Mouse (Mus musculus) forebrain, embryonic 13.5 days (tissue): Measurements from ENCODE around the gene Igf2. TPM values are rescaled to one million over a fixed set of nuclear protein-coding genes. Genes with fewer than 3 reads are reported as not detected.

Experiments
- ATAC-seq: fragments of 200-750 bp; cut with Nextera tagmentation; 2 replicates; pipeline ENCODE4 v1.8.0; 2017
- H3K27ac ChIP-seq: fragments of 300-500 bp; sonication (generic); 2 replicates; pipeline ENCODE4 v1.5.1; 2015; ENCODE audit warnings: inconsistent platforms, mild to moderate bottlenecking, moderate library complexity
- H3K27me3 ChIP-seq: fragments of 300-500 bp; sonication (generic); 2 replicates; pipeline ENCODE4 v1.6.1; 2015; ENCODE audit warnings: mild to moderate bottlenecking, inconsistent platforms
- H3K36me3 ChIP-seq: fragments of 300-500 bp; sonication (generic); 2 replicates; pipeline ENCODE4 v1.6.1; 2015; ENCODE audit warnings: mild to moderate bottlenecking, inconsistent platforms; ENCODE audit not compliant: poor library complexity, severe bottlenecking
- H3K4me1 ChIP-seq: fragments of 300-500 bp; sonication (generic); 2 replicates; pipeline ENCODE4 v1.6.1; 2015; ENCODE audit warnings: inconsistent platforms
- H3K4me2 ChIP-seq: fragments of 300-500 bp; sonication (generic); 2 replicates; pipeline ENCODE4 v1.6.1; 2015; ENCODE audit warnings: inconsistent platforms, mild to moderate bottlenecking, moderate library complexity
- H3K4me3 ChIP-seq: fragments of 300-500 bp; sonication (generic); 2 replicates; pipeline ENCODE4 v1.5.1; 2015; ENCODE audit warnings: mild to moderate bottlenecking, inconsistent platforms
- H3K9ac ChIP-seq: fragments of 300-500 bp; sonication (generic); 2 replicates; pipeline ENCODE4 v1.6.1; 2015; ENCODE audit warnings: mild to moderate bottlenecking, inconsistent platforms
- H3K9me3 ChIP-seq: fragments of 300-500 bp; sonication (generic); replicated peaks from 2 replicates; pipeline ENCODE4 v1.6.1; 2016; ENCODE audit warnings: inconsistent platforms
- WGBS: fragments of 180-500 bp; shearing (Covaris S2); methylation state at CpG from one replicate; pipeline ENCODE4 v1.1.7; 2015; 5-methylcytosine and 5-hydroxymethylcytosine counted together
- polyA plus RNA-seq: library from polyadenylated mRNA; unstranded; fragments of >200 nt; fragmentation: Nextera tagmentation; extraction: Ambion mirVana; gene quantifications from 2 replicates; pipeline ENCODE4 v1.2.1, GENCODE M21; 2015

The Igf2 gene
- polyA plus RNA-seq, 1 experiment from 2014 or later, result 56.6 TPM

GRCm38 (mm10) chr7:142657821-142658614, 8.6 kb downstream of the Igf2 start:
- H3K4me2 ChIP-seq, result peak overlapping the region; percentile 60
- ATAC-seq, result no peak
- 0 out of 2 replicates have a peak overlapping the region, but pooled peaks have one; percentile 30 for H3K9ac ChIP-seq
- peaks cover 24% of the 10 kb centered on the region for H3K4me1 ChIP-seq
- H3K36me3 ChIP-seq, result no peaks in the 10 kb centered on the region
- no peaks in the 10 kb centered on the region for H3K9me3 ChIP-seq
- WGBS, result 2% methylated on average over 34 of the region's 34 CpGs
- peaks cover 98% of the 10 kb centered on the region for H3K27me3 ChIP-seq
- no peak overlapping the region for H3K27ac ChIP-seq
- H3K4me3 ChIP-seq, result peak overlapping the region; percentile 40

- Histone ChIP-seq H3K4me2 (no peak overlapping the region), H3K4me1 (peaks cover 24% of the 10 kb centered on the region), H3K36me3 (no peaks in the 10 kb centered on the region), H3K9me3 (no peaks in the 10 kb centered on the region), H3K4me3 (no peak overlapping the region), H3K27me3 (peaks cover 98% of the 10 kb centered on the region), H3K9ac (no peak overlapping the region), H3K27ac (no peak overlapping the region)
- no peak for ATAC-seq
- WGBS, result 19% methylated on average over 2 of the region's 9 CpGs
These were observed 9.2 kb downstream of the Igf2 start for GRCm38 (mm10) chr7:142657341-142657791.

GRCm38 (mm10) chr7:142656055-142656454, 10.6 kb downstream of the Igf2 start:
- Histone ChIP-seq H3K4me1 (peaks cover 24% of the 10 kb centered on the region), H3K9ac (no peak overlapping the region), H3K27ac (no peak overlapping the region), H3K9me3 (no peaks in the 10 kb centered on the region), H3K4me3 (no peak overlapping the region), H3K36me3 (no peaks in the 10 kb centered on the region), H3K4me2 (no peak overlapping the region), H3K27me3 (peaks cover 95% of the 10 kb centered on the region)
- 30% methylated on average over 4 of the region's 4 CpGs for WGBS
- no peak for ATAC-seq

GRCm38 (mm10) chr7:142655633-142656032, 11.0 kb downstream of the Igf2 start:
- H3K36me3 ChIP-seq, result no peaks in the 10 kb centered on the region
- no peak overlapping the region for H3K4me2 ChIP-seq
- no peak overlapping the region for H3K27ac ChIP-seq
- H3K9ac ChIP-seq, result no peak overlapping the region
- peaks cover 20% of the 10 kb centered on the region for H3K4me1 ChIP-seq
- no peak overlapping the region for H3K4me3 ChIP-seq
- no peak for ATAC-seq
- 8% methylated on average over 11 of the region's 11 CpGs for WGBS
- peaks cover 95% of the 10 kb centered on the region for H3K27me3 ChIP-seq
- H3K9me3 ChIP-seq, result no peaks in the 10 kb centered on the region

GRCm38 (mm10) chr7:142653726-142654125, 12.9 kb downstream of the Igf2 start:
- no peaks in the 10 kb centered on the region for H3K9me3 ChIP-seq
- peaks cover 83% of the 10 kb centered on the region for H3K27me3 ChIP-seq
- H3K9ac ChIP-seq, result no peak overlapping the region
- no peak overlapping the region for H3K4me3 ChIP-seq
- peaks cover 8% of the 10 kb centered on the region for H3K4me1 ChIP-seq
- 6% methylated on average over 18 of the region's 18 CpGs for WGBS
- no peak overlapping the region for H3K4me2 ChIP-seq
- no peak for ATAC-seq
- no peaks in the 10 kb centered on the region for H3K36me3 ChIP-seq
- H3K27ac ChIP-seq, result no peak overlapping the region

- Histone ChIP-seq H3K4me3 (no peak overlapping the region), H3K4me1 (no peaks in the 10 kb centered on the region), H3K4me2 (no peak overlapping the region), H3K9ac (no peak overlapping the region), H3K36me3 (no peaks in the 10 kb centered on the region), H3K27me3 (peaks cover 17% of the 10 kb centered on the region), H3K27ac (no peak overlapping the region), H3K9me3 (no peaks in the 10 kb centered on the region)
- WGBS, result 22% methylated on average over 6 of the region's 6 CpGs
- no peak for ATAC-seq
These were observed 19.9 kb downstream of the Igf2 start for GRCm38 (mm10) chr7:142646676-142647075.

GRCm38 (mm10) chr7:142645045-142645444, 21.6 kb downstream of the Igf2 start:
- no peak overlapping the region for H3K4me2 ChIP-seq
- 47% methylated on average over 5 of the region's 5 CpGs for WGBS
- no peak overlapping the region for H3K27ac ChIP-seq
- H3K9ac ChIP-seq, result no peak overlapping the region
- H3K27me3 ChIP-seq, result peaks cover 4% of the 10 kb centered on the region
- no peak for ATAC-seq
- no peak overlapping the region for H3K4me3 ChIP-seq
- no peaks in the 10 kb centered on the region for H3K9me3 ChIP-seq
- no peaks in the 10 kb centered on the region for H3K36me3 ChIP-seq
- H3K4me1 ChIP-seq, result no peaks in the 10 kb centered on the region

- no peaks in the 10 kb centered on the region for H3K4me1 ChIP-seq
- no peaks in the 10 kb centered on the region for H3K36me3 ChIP-seq
- H3K4me2 ChIP-seq, result no peak overlapping the region
- no peak overlapping the region for H3K27ac ChIP-seq
- H3K9me3 ChIP-seq, result no peaks in the 10 kb centered on the region
- no peaks in the 10 kb centered on the region for H3K27me3 ChIP-seq
- H3K4me3 ChIP-seq, result no peak overlapping the region
- no peak overlapping the region for H3K9ac ChIP-seq
- no peak for ATAC-seq
These were observed 30.4 kb downstream of the Igf2 start for GRCm38 (mm10) chr7:142636178-142636577.

GRCm38 (mm10) chr7:142630691-142631090, 35.9 kb downstream of the Igf2 start:
- no peak for ATAC-seq
- H3K9me3 ChIP-seq, result no peaks in the 10 kb centered on the region
- no peaks in the 10 kb centered on the region for H3K36me3 ChIP-seq
- H3K4me1 ChIP-seq, result no peaks in the 10 kb centered on the region
- no peaks in the 10 kb centered on the region for H3K27me3 ChIP-seq
- no peak overlapping the region for H3K9ac ChIP-seq
- WGBS, result 82% methylated on average over 10 of the region's 10 CpGs
- H3K4me2 ChIP-seq, result no peak overlapping the region
- no peak overlapping the region for H3K27ac ChIP-seq
- no peak overlapping the region for H3K4me3 ChIP-seq

- Histone ChIP-seq H3K27ac (no peak overlapping the region), H3K9ac (no peak overlapping the region), H3K4me3 (no peak overlapping the region), H3K36me3 (no peaks in the 10 kb centered on the region), H3K9me3 (no peaks in the 10 kb centered on the region), H3K4me1 (no peaks in the 10 kb centered on the region), H3K4me2 (no peak overlapping the region), H3K27me3 (no peaks in the 10 kb centered on the region)
- ATAC-seq, result no peak
- 86% methylated on average over 6 of the region's 6 CpGs for WGBS
These were observed 36.8 kb downstream of the Igf2 start for GRCm38 (mm10) chr7:142629806-142630205.

- Histone ChIP-seq H3K9ac (no peak overlapping the region), H3K9me3 (no peaks in the 10 kb centered on the region), H3K27me3 (no peaks in the 10 kb centered on the region), H3K4me1 (no peaks in the 10 kb centered on the region), H3K4me3 (no peak overlapping the region), H3K36me3 (no peaks in the 10 kb centered on the region), H3K4me2 (no peak overlapping the region), H3K27ac (no peak overlapping the region)
- 83% methylated on average over 4 of the region's 4 CpGs for WGBS
- ATAC-seq, result no peak
These were observed 44.4 kb downstream of the Igf2 start for GRCm38 (mm10) chr7:142622180-142622579.

- Histone ChIP-seq H3K36me3 (no peaks in the 10 kb centered on the region), H3K4me1 (peaks cover 16% of the 10 kb centered on the region), H3K27me3 (no peaks in the 10 kb centered on the region), H3K4me2 (no peak overlapping the region), H3K9me3 (no peaks in the 10 kb centered on the region), H3K27ac (no peak overlapping the region), H3K4me3 (no peak overlapping the region), H3K9ac (no peak overlapping the region)
- 45% methylated on average over 2 of the region's 2 CpGs for WGBS
- ATAC-seq, result no peak
These were observed 53.5 kb downstream of the Igf2 start for GRCm38 (mm10) chr7:142613077-142613476.
